Comparison of ENCODE assay signal across 7 mouse cellular contexts in genomic region chr12:52604256-52604991, GRCm38 (mm10).
DNase-seq lines count a peak whose midpoint lies in the region; ATAC-seq lines count a peak whose summit lies in the region.

No protein-coding gene starts in this region.

- peak overlapping the region; percentile 67 for H3K27ac ChIP-seq in embryonic facial prominence, embryonic 11.5 days (replicated peaks; ENCODE audit: low read depth, low read length)
- peak overlapping the region; percentile 73; the same call in 1 of the 2 replicates for H3K27ac ChIP-seq in limb, embryonic 11.5 days (replicated peaks; ENCODE audit: low read depth, low read length)
- peak overlapping the region; percentile 94 for H3K27ac ChIP-seq in midbrain, embryonic 14.5 days (replicated peaks; ENCODE audit: low read depth, low read length)

- H3K9me3 ChIP-seq in embryonic facial prominence, embryonic 11.5 days (replicated peaks; ENCODE audit: control insufficient read depth, low read length), result no peaks in the 10 kb centered on the region
- no peaks in the 10 kb centered on the region for H3K9me3 ChIP-seq in limb, embryonic 11.5 days (ENCODE audit: control insufficient read depth, low read length)
- H3K9me3 ChIP-seq in midbrain, embryonic 14.5 days (ENCODE audit: control insufficient read depth, low read length), result no peaks in the 10 kb centered on the region

- peak overlapping the region; percentile 87 for H3K9ac ChIP-seq in embryonic facial prominence, embryonic 11.5 days (replicated peaks; ENCODE audit: low read length)
- H3K9ac ChIP-seq in limb, embryonic 11.5 days (ENCODE audit: low read length), result peak overlapping the region; percentile 76
- H3K9ac ChIP-seq in midbrain, embryonic 14.5 days (replicated peaks; ENCODE audit: low read length), result peak overlapping the region; percentile 89

- peak; percentile 98 for DNase-seq in adrenal gland, postnatal 14 days
- DNase-seq in embryonic facial prominence, embryonic 11.5 days (ENCODE audit: low spot score), result peak; percentile 96
- DNase-seq in heart, adult 11 months, result peak; percentile 99
- peak; percentile 96 for DNase-seq in kidney, adult 18-20 months
- DNase-seq in limb, embryonic 11.5 days (ENCODE audit: low spot score), result peak; percentile 96
- DNase-seq in midbrain, embryonic 14.5 days, result peak; percentile 96
- DNase-seq in spleen, adult 18-20 months, result peak; percentile 88 to 96

- under 1% methylated on average over 33 of the region's 33 CpGs for WGBS in embryonic facial prominence, embryonic 11.5 days
- WGBS in limb, embryonic 11.5 days, result under 1% methylated on average over 33 of the region's 33 CpGs
- under 1% methylated on average over 33 of the region's 33 CpGs for WGBS in midbrain, embryonic 14.5 days

- peak overlapping the region; percentile 81 for H3K4me3 ChIP-seq in embryonic facial prominence, embryonic 11.5 days (ENCODE audit: low read depth, low read length)
- peak overlapping the region; percentile 90 for H3K4me3 ChIP-seq in limb, embryonic 11.5 days (ENCODE audit: low read depth, low read length)
- peak overlapping the region; percentile 91 for H3K4me3 ChIP-seq in midbrain, embryonic 14.5 days (replicated peaks; ENCODE audit: low read depth, low read length)

- H3K36me3 ChIP-seq in embryonic facial prominence, embryonic 11.5 days (replicated peaks; ENCODE audit: control insufficient read depth, insufficient read depth, low read depth, low read length), result no peaks in the 10 kb centered on the region
- H3K36me3 ChIP-seq in limb, embryonic 11.5 days (ENCODE audit: control insufficient read depth, insufficient read depth, low read length), result no peaks in the 10 kb centered on the region
- H3K36me3 ChIP-seq in midbrain, embryonic 14.5 days (ENCODE audit: control insufficient read depth, insufficient read depth, low read length), result no peaks in the 10 kb centered on the region

- no peaks in the 10 kb centered on the region for H3K4me1 ChIP-seq in embryonic facial prominence, embryonic 11.5 days (ENCODE audit: control insufficient read depth, insufficient read depth, low read length)
- H3K4me1 ChIP-seq in limb, embryonic 11.5 days (ENCODE audit: control insufficient read depth, insufficient read depth, low read length), result 0 out of 2 replicates have a peak, but pooled peaks cover 5% of the 10 kb centered on the region
- 0 out of 2 replicates have a peak, but pooled peaks cover 10% of the 10 kb centered on the region for H3K4me1 ChIP-seq in midbrain, embryonic 14.5 days (ENCODE audit: control insufficient read depth, insufficient read depth, low read length)

- H3K4me2 ChIP-seq in embryonic facial prominence, embryonic 11.5 days (ENCODE audit: low read depth, low read length), result peak overlapping the region; percentile 59
- peak overlapping the region; percentile 42 for H3K4me2 ChIP-seq in limb, embryonic 11.5 days (ENCODE audit: low read depth, severe bottlenecking)
- peak overlapping the region; percentile 69 for H3K4me2 ChIP-seq in midbrain, embryonic 14.5 days (ENCODE audit: low read length)

- peak; percentile 90 for ATAC-seq in embryonic facial prominence, embryonic 11.5 days (replicated peaks; ENCODE audit: insufficient number of reproducible peaks, low FRiP score, low TSS enrichment, low read depth)
- peak; percentile 79; the same call in 1 of the 2 replicates for ATAC-seq in limb, embryonic 11.5 days (ENCODE audit: insufficient number of reproducible peaks, low FRiP score, low TSS enrichment, low read depth)
- ATAC-seq in midbrain, embryonic 14.5 days (ENCODE audit: low FRiP score, low TSS enrichment), result peak; percentile 90

- no peaks in the 10 kb centered on the region for H3K27me3 ChIP-seq in embryonic facial prominence, embryonic 11.5 days (ENCODE audit: control insufficient read depth, insufficient read depth, low read length)
- H3K27me3 ChIP-seq in limb, embryonic 11.5 days (ENCODE audit: control insufficient read depth, insufficient read depth, low read length), result no peaks in the 10 kb centered on the region
- H3K27me3 ChIP-seq in midbrain, embryonic 14.5 days (ENCODE audit: control insufficient read depth, insufficient read depth, low read length), result no peaks in the 10 kb centered on the region

Comparison
In these comparisons a context has a peak if more than half of its experiments do, and no peak if none do; other contexts are left out.
1. Peak in every context shown above with its lines: DNase-seq, ATAC-seq, H3K4me3 ChIP-seq and H3K27ac ChIP-seq.